Mouse (Mus musculus): ENCODE measurements around the gene Prr15l. TPM values are rescaled to one million over a fixed set of nuclear protein-coding genes. Genes with fewer than 3 reads are reported as not detected.

Gene Prr15l
- total RNA-seq, 4 experiments from 2014 or later, result not detected

DNA sequence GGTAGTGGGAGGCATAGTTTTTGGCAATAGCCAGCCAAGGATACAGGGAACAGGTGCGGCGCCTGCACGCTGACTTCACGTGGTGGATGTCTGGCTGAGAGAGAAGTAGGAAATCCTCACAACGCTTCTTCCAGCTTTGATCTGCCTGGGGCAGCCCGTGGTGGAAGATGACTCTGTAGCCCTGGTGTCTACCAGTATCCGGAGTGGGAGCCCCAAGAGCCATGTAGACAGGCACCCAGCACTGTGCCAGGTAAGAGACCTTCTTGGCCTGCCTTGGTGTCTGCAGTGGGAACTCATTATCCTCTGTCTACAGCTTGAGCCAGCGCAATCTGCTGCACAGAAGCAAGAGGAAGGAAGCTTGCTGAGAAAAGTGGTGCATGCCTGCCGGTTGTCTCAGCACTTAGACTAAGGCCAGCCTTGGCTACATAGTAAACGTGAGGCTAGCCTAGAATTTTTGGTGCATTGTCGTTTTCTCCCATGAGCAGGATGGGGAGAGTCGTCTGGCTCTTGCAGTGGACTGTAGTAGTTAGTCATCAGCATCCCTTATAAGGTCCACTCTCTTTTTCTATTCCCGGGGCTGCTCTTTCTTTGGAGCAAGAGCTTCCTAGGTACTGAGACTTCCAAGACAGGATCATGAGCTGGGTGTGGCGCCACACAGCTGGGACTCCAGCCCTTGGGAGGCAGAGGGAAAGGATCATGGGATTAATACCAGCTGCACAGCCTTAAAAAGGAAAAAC is 17.1 kb downstream of the Prr15l start:
- no peak for DNase-seq (ENCODE audit: low spot score in 2 of 2)

DNA sequence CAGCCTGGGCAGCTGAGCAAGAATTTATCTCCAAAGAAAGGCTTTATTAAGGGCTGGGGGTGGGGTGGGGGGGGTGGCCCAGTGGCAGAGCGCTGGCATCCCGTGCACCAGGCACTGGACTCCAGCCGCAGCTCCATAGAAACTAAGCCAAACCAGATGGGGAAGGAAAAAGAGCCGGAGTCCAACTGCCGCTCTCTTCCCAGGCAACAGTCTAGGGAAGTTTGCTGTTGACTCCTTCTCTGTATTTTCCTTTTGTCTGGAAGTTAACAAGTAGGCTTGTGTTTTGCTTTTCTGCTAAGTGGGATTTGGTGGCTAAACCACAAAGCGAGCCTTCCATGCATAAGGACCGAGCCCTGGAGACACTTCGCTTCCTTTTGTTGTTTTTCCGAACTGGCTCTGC is 18.6 kb downstream of the Prr15l start:
- no peak for DNase-seq (ENCODE audit: low spot score in 2 of 2)

DNA sequence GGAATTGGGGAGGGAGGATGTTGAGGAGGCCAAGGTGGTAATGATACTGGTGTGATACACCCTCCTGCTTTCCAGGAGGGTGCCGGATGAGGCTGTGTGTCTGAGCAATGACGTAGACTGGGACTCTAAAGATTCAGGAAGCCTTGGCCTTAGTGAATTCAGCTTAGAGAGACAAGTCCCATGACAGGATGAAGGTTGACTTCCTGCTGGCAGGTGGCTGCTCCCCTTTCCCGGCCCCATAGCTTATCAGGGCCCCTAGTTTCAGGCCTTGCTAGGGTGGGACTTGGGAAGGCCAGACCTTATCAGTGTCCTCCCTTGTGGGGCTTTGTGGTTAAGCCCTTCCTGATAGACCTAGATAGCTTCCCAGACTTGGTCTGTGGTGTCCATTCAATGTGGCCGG is 19.9 kb downstream of the Prr15l start:
- no peak for DNase-seq (ENCODE audit: low spot score in 2 of 2)

DNA sequence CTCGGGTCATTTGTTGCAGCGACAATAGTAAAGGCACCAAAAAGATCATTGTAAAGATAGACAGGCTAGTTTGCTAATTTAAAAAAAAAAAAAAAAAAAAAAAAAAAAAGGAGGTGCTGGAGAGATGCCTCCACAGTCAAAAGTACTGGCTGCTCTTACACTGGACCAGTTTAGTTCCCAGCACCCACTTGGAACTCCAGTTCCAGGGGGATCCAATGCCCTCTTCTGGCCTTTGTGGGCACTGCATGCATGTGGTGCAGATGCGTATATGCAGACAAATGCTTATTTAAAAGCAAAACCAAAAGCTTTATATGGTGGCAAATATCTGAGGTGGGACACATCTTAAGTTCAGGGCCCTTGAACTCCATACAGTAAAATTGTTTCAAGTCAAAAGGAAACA is 22.9 kb downstream of the Prr15l start:
- DNase-seq (ENCODE audit: low spot score in 2 of 2), result no peak

DNA sequence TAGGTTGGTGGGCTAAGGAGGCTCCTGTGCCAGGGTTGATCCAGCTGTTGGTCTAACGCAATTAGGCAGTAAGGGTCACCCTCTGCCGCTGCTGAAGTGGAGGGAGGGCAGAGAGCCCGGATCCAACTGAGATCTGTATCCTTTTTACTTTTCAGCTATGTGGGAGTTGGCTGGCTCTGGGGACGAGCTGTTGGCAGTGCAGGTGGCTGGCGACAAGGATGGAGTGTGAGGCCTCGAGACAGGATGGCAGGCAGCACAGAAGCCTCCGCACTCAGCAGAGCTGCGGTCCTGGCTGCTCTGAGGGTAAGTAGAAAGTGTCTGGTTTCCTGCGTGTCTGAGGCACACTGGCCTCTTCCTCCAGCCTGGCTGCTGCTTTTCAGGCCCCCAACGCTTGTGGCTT is 24.5 kb downstream of the Prr15l start:
- DNase-seq (ENCODE audit: low spot score in 2 of 2), result no peak

DNA sequence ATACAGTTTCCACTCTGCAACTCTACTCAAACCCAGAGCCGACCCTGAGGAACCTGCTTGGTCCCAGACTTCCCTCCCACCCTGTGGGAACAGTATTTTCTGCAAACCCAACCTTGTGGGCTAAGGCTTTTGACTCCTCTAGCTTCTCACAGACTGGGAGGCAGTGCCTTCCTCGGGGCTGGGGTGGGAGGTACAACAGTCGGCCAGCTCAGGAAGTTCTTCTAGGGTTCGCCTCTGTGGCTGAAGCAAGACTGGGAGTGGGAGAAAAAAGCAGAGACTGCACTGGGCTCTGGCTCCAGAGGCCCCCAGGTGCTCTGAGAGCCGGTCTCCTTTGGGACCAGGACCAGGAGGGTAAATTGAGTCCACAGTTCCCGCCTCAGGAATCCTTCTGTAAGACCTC is 25.0 kb downstream of the Prr15l start:
- DNase-seq (ENCODE audit: low spot score in 2 of 2), result no peak

DNA sequence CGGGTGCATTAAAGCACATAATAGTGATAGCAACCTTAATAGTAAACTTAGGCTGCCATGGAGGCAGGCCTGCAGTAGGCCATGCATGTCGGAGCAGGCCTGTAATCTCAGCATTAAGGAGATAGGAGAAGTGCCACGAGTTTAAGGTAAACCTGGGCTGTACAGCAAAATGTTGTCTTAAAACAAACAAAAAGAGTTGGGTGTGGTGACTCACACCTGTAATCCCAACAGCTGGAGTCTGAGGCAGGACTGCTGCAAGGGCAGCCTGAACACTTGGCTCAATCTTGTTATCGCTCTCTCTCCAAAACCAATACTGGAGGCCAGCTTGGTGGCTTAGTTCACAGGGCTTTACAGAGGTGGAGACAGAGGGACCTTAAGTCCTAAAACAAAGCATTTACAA is 27.2 kb downstream of the Prr15l start:
- no peak for DNase-seq (ENCODE audit: low spot score in 2 of 2)

DNA sequence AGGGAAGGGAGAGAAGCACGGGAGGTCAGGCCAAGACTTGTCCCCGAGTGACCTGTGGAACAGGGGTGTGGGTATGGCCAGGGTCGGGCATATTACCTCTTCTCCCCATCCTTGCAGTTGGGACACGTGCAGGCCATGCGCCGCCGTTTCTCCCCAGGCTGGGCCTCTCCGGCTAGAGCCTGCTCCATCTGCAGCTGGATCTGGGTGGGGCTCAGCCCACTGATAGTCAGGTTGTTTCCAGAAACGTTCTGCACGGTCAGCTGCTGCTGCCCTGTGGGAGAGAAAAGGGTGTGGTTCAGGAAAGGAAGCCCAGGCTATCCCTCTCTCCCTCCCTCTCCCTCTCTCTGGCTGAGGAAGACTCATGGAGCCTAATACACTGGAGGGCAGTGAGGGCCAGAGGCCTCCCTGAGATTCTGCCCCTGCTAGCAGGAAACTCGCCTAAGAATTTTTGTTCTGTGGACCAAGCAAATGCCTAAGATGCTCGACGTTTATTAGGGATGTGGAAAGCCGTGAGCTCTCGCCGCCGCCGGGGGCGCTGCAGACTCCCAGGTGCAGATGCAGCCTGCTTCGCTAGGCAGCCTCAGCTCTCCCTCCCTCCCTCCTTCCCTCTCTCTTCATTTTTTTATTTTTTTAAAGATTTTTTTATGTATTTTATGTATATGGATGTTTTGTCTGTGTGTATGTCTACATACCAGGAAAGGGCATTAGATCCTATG is 28.3 kb downstream of the Prr15l start:
- no peak for DNase-seq (ENCODE audit: low spot score in 2 of 2)

DNA sequence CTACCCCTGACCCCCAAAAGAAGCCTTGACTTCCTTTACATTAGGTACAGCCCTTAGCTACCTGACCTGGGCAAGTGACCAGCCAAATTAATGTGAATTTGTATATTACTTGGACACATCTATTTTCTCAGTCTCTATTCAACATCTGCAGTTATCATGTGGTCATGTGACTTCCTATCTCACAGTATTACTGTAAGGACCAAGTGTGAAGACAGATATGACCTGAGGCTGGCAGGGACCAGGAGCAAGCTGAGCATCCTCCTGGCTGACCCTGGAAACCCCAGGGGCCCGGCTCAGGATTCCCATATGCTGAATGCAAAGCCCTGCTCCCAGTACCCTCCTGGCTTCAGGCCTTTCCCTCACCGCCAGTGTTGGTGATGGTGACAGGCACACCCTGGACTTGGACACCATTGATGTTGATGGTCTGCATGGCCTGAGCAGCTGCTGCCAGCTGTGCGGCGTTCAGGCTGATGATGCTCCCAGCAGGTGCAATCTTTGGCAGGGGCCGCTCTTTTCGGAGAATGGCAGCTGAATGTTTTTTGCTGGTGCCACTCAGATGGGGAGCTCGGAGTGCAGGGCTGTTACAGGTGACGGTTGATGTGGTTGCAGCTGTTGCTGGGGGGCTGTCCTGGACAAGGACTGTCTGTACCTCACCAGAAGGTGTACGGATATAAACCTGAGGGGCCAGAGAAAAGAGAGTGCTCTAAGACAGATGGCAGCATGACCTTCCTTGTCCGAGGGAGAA is 29.3 kb downstream of the Prr15l start:
- DNase-seq (ENCODE audit: low spot score in 2 of 2), result no peak

DNA sequence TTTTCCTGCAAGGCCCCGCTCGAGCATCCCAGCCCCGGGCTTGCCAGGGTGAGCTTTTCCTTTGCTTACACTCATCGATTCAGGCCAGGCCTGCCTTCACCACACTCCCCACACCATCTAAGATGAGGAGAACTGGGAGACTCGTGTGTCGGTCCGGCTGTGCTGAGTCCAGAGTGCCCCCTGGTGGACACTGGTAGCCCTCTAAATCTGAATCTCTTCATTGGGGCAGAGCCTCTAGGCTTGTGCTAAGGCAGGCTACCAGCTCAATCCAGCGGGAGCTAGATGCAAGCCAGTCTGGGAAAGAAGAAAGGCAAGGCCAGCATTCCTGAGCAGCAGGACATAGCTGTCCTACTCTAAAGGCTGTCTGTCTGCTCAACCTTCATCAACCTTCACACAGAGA is 35.7 kb downstream of the Prr15l start:
- peak; percentile 57 to 80 for DNase-seq (ENCODE audit: low spot score in 2 of 2)

DNA sequence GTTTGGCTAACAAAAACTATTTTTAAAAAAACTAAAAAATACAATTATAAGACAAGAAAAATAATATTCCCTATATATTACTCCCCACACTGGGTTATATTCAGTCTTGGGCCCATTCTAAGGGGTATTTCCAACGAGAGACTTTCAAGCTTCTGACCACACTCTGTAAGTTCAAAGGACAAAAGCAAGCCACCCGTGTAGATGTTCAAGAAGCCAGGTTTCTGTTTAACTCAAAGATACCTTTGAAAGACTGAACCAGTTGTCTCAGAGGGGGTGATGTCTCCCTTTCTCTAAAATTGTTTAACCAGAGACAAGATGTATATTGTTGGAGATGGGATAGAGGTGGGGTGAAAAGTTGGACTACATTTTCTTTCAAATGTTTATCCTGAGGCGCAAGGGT is 38.3 kb downstream of the Prr15l start:
- DNase-seq (ENCODE audit: low spot score in 2 of 2), result no peak

DNA sequence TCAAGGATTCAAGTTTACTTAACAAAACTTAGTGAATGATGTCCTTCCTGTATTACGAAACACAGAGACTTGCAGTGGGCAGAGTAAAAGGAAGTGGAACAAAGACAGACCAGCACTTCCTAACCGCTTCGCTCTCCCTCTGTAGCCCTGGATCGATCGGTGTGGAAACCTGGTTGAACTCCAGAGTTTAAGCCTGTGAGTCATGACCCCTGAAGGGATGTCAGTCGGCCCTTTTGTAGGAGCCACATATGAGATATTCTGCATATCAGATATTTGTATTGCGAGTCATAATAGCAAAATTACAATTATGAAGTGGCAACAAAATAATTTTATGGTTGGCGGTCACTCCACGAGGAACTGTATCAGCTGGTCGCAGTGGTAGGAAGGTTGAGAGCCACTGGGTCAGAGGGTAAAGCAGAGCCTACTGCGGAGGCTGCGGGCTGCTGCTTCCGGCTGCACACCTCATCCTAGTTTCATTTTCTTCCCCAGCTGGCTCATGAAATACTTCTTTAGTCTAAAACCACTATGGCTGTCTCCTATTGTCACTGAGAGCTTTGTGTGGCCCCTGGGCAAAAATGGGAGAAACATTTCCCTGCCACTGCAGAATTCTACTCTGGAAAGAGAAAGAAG is 39.1 kb downstream of the Prr15l start:
- no peak for DNase-seq (ENCODE audit: low spot score in 2 of 2)

DNA sequence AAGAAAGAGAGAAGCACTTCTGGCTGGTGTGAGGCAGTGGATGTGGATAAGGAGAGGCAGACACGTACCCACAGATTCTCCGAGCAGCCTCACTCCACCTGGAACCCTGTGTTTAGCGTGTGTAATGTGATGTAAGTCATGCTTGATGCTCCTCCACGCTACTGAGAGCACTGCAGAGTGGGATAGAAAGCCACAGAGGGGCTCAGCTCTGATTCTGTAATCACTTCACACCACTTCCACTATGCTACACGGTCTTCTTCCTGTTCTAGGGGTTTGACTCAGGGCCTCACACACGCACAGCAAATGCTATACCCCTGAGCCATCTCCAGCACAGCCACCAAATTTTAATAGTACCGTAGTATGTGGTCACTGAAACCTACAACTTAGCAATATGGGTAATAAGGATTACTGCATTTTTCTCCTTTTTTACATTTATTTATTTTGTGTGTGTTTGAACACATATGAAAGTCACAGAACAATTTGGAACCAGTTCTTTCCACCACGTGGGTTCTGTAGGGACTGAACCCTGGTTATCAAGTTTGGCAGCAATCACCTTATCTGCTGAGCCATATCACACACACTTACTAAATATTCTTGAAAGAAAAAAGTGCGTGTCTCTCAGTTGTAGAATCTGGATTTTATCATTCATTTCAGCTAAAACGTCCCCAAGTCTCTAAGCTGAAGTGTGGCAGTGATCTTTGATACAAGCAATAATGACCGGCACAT is 39.8 kb downstream of the Prr15l start:
- DNase-seq (ENCODE audit: low spot score in 2 of 2), result no peak

DNA sequence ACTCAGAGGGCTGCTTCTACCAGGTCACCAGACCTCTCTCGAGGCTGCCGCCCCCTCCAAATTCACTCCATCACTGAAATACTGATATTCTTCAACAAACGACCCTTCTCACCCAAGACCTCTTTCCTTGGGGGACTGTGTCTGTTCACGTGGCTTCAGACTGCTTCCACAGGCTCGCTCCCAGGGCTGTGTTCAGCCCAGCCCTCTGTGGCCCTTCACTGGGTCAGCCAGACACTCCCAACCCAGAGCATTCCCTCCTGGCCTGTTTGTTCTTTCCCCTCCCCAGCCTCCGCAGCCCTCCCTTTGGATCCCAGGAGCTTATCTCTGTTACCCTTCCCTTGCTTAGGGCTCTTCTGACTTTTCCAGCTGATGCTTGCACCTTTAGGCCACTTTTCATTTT is 40.6 kb downstream of the Prr15l start:
- no peak for DNase-seq (ENCODE audit: low spot score in 2 of 2)

DNA sequence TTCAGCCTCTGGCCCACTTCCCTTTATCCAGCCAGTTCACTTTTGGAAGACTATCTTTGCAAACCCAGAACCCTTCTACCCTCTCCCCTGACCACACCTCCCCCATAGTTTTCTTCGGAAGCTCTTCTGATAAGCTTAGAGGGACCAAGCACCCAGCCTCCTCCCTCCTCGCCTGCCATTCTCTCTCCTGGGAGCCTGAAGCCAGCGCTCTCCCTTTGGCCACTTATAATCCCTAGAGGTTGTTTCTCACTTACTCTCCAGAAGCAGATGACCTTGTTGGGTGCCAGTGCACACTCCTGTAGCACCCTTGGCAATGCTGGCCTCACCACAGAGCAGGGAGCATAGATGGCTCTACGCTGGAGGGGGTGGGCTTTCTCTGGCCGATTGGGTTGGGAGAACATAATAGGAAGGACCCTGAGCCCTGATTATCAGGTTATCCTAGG is 41.4 kb downstream of the Prr15l start:
- DNase-seq (ENCODE audit: low spot score in 2 of 2), result no peak

DNA sequence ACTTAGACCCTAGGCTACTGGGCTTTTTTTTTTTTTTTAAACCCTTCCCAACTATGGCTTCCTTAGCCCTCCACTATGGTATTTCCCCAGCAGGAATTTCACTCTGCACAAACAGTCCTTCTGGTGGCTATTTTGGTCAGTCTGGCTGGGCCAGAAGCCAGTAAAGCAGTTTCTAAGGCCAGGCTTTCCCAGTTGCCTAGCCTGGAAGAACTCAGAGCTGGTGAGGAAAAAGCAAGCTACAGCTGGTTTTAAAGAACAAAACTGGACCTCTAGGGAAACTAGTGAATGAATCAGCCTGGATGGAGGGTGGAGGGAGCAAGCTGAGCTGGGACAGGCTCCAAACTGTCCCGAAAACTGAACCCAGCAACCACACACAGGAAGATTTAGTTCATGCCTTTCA is 41.8 kb downstream of the Prr15l start:
- DNase-seq (ENCODE audit: low spot score in 2 of 2), result no peak

DNA sequence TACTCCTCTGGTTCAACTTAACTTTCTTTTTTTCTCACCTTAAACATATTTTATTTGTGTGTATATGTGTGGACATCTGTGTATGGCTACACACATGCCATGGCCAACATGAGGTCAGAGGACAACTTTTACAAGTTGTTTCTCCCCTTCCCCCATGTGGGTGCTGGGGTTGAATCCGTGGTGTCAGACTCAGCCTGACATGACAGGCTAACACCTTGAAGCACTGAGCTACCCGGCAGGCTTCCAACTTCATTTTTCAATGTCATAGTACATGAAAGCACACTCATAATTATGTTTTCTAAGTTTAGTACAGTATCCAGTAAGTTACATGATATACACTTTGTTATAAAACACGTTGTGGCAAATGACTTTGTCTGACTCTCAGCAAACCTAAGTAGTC is 42.4 kb downstream of the Prr15l start:
- DNase-seq (ENCODE audit: low spot score in 2 of 2), result no peak

DNA sequence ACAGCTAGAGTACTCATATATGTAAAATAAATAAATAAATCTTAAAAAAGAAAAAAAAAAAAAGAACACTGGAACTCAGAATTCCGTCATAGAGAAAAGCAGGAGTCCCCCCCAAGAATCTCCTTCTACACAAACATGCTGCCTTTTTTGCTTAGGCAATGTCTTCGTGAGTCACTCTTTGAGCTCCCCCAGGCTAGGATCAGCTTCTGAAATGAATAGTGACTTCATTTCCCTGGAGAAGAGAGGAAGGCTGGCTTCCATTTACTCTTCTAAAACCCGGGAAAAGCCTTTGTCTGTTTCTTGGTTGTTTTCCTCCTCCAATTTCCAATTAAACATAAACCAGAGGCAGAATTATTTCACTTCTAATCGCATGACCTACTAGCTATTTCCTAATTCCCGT is 45.0 kb downstream of the Prr15l start:
- no peak for DNase-seq (ENCODE audit: low spot score in 2 of 2)

DNA sequence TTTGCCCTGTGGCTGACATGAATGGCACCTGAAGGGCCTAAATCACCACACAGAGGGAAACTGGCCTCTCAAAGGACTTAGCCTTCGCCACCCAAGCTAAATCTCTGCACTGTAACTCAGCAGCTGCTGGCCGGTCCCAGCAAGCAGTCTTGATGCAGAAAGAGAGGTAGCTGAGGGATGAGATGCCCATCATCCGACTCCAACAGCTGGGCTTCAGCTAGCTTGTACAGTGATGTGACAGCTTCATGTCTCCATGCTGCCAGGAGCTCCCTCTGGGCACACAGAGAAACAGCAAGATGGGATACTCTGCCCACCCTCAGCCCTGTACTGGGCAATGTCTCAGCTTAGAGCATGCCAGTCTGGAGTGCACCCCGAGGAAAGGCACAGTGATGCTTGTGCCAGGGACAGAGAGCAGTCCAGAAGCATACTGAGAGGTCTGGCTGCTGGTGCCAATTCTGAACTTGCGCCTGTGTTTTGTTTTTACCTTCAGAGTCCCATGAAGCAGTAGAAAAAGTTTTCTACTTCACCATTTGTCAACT is 45.6 kb downstream of the Prr15l start:
- no peak for DNase-seq (ENCODE audit: low spot score in 2 of 2)

DNA sequence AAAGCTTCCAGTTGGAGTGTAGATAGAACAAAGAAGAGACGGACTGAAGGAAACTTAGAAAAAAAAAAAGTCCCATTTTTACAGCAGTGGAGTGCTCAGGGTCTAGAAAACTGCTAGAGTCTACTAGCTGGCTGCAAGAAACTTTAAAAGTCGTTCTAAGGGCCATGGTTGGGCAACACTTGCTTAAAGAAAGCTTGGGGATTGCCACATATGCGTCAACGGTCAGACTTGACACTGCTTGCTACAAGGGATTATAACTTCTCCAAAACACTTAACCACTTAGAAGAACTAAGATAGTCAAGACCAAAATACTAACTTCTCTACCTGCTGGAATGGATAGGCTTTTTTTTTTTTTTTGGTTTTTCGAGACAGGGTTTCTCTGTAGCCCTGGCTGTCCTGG is 46.9 kb downstream of the Prr15l start:
- DNase-seq (ENCODE audit: low spot score in 2 of 2), result no peak

Measured in left cerebral cortex, adult 8-10 months (tissue).